Mouse (Mus musculus): Measurements from ENCODE around the gene Wnt8b.
"Not testable (repeated sequence)": the region's sequence is repeated elsewhere in the genome, so short reads cannot be mapped to it uniquely, and the experiment has no call there.

Wnt8b gene

DNA sequence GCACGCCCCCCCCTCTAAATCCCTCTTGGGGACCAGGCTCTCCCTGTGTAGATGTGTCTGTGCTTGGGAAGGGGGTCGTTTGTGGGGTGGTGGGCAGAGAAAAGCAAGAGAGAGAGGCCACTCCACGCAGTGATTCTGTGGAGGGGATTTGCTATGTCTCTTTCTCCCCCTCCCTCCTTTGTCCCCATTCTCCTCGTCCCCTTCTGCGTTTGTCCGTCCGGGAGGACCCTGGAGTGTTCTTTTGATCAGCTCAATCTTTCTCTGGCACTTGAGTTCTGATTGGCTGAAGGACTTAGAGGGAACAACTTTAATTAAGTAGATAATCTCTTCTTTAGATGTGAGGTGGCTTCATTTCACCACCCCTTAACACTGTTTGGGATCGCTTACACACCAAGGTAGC, at the start of gene Wnt8b:
Wnt8b (plus strand) TSS at position 345 of the 400 bp plus-strand sequence.
- no peak for DNase-seq (ENCODE audit: low spot score in 2 of 2)

GRCm38 (mm10) chr19:44445755-44446154, 47.5 kb upstream of the Wnt8b start:
- DNase-seq (ENCODE audit: low spot score in 2 of 2), result peak in 1 of 2 experiments; percentile 27

DNA sequence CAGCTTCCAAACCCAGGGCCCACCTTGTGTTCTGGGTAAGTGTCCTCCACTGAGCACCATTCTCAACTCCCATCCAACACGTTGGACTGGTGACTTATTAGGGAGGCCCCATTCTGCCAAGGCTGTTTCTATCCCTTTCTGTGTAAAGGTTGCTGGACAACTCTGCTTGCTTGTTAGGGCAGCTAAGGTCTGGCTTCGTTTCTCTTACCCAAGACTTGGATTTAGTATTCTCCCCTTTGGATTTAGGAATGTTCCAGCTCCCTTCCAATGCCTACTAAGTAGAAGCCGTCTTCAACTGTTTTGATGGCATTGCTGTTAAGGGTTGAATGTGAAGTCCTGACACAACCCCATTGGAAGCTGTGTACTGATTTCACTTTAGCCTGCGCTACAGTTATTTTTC, 45.3 kb upstream of the Wnt8b start:
- no peak for DNase-seq (ENCODE audit: low spot score in 2 of 2)

DNA sequence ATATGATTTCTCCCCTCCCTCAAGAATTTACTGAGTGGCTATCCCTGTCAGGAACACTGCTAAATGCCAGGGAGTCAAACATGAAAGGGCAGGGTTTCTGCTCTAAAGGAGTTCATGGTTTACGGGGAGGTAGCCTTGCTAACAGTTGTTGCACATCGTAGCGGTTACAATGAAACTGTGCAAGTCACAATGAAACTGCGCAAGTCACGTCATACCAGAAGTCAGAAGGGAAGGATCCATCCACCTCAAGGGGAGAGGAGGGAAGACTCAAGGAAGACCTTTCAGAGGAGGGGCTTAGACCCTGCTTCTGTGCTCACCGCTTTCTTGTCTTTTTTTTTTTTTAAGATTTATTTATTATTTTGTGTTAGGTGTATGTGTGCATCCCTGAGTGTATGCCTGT, 38.4 kb upstream of the Wnt8b start:
- DNase-seq (ENCODE audit: low spot score in 2 of 2), result no peak

- DNase-seq (ENCODE audit: low spot score in 2 of 2), result no peak
Measured at GRCm38 (mm10) chr19:44455356-44455755, 37.9 kb upstream of the Wnt8b start.

DNA sequence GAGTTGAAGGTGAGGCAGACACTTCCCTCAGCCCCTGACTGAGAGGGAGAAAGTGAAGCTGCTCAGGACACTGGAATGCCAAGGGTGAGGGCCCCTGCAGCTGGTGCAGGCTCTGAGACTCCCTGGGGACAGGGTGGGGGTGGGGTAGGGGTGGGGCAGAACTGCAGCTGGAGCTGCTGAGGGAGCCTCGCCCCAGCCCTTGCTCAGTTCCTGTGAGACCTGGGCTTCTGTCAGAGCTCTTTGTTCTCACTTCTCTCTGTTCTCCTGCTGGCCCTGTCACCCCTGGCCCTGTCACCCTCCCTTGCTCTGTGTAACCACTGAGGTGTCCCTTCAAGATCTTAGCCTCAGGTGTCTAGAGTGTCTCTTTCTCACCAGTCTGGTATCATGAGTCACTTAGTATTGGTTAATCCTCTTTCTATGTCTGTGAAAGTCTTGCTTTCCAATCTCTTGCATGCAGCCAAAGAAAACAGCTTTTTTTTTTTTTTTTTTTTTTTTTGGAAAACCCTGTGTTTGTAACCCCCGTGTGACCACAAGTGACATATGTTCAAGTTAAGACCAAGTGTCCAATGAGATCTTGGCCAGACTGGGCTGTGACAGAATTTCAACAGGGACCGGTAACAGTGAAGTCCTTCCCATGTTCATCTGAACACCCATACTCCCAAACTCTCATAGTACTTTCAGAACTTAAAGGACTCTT, 35.8 kb upstream of the Wnt8b start:
- DNase-seq (ENCODE audit: low spot score in 2 of 2), result no peak

DNA sequence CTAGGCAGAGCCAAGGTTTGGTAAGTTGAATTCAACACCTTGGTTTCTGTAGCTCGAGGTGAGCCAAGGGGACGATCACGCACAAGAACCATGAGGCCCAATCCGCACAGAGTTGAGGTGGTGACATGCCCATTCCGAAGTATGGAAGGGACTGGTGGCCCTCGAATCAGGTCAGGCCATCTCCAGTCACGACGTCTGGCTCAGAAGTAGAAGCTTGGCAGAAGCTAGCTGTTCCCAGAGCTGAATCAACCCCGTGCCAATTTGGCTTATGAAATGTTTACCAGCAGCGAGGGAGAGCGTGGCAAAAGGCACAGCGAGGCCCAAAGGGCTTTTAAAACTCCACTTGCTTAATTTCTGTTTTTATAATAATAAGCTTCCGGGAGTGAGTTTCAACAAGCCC, 34.6 kb upstream of the Wnt8b start:
- DNase-seq (ENCODE audit: low spot score in 2 of 2), result peak in 1 of 2 experiments; percentile 64

DNA sequence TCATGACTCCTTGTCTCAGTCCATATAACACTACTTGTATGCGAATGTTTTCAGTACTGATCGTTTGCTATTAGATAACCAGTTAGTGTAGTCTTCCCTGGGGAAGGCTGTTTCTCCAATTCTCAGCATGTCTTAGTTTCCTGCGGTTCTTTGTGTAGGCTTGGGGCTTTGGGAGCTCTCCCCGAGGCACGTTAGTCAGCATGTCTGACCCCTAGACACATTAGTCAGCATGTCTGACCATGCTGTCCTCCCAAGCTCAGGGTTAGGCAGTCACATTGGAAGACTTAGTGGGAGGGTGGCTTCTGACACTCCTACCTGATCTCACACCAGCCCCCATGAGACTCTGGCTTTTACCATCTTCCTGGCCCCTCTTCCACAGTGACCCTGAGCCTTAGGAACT, 32.8 kb upstream of the Wnt8b start:
- DNase-seq (ENCODE audit: low spot score in 2 of 2), result no peak

DNA sequence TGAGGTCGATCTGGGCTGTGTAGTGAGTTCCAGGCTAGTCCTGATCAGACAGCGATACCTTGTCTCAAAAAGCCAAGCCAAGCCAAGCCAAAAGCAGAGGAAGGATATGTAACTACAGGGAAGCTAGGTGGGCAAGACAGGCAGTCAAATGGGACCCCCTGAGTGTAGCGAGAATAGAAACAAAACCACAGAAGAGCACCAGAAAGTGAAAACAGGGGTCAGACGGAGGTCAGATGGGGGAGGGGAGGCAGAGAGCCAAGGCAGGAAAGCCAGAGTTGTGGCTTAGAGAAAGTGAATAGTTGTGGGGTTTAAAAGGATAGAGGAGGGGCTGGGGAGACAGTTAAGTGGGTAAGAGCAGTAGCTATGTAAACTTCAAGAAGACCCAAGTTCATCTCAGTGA, 31.8 kb upstream of the Wnt8b start:
- DNase-seq (ENCODE audit: low spot score in 2 of 2), result no peak

DNA sequence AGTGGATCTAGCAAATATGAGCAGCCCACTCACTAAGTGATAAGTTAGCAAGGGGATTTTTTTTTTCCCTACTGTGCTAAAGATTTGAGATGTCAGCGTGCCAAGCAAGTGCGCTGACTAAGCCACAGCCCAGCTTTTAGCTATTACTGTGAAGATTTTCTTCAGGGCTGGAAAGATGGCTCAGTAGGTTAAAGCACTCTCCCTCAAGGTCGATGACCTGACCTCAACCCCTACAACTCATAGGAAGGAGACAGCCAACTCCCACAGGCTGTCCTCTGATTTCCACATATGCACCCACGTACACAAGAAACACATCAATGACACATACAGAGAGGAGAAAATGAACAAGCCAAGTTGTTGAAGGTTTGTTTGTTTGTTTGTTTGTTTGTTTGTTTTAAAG, 31.1 kb upstream of the Wnt8b start:
- DNase-seq (ENCODE audit: low spot score in 2 of 2), result no peak

GRCm38 (mm10) chr19:44465960-44466525, 27.2 kb upstream of the Wnt8b start:
- not testable (repeated sequence) for DNase-seq (ENCODE audit: low spot score in 2 of 2)

- peak; percentile 53 to 76 for DNase-seq (ENCODE audit: low spot score in 2 of 2)
Measured at GRCm38 (mm10) chr19:44474158-44474557, 19.1 kb upstream of the Wnt8b start.

- peak in 1 of 2 experiments; percentile 13 for DNase-seq (ENCODE audit: low spot score in 2 of 2)
Measured at GRCm38 (mm10) chr19:44475268-44475667, 18.0 kb upstream of the Wnt8b start.

DNA sequence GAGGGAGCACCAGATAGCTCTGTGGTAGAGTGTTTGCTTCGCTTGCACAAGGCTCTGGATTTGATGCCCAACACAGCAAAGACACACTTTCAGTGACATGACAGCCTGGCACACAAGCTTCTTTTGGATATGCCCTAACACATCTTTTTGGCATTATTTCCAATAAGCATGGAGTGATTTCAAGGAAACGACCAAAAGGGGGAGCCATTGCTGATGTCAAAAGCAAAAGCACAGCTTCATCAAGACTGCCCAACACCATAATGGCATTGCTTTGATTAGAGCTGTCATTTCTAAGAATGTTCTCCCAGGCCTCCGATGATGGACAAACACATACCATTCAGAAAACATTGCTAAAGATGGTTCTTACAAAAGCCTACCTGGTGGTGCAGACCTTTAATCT, 16.7 kb upstream of the Wnt8b start:
- DNase-seq (ENCODE audit: low spot score in 2 of 2), result no peak

GRCm38 (mm10) chr19:44487266-44487665, 6.0 kb upstream of the Wnt8b start:
- peak in 1 of 2 experiments; percentile 26 for DNase-seq (ENCODE audit: low spot score in 2 of 2)

DNA sequence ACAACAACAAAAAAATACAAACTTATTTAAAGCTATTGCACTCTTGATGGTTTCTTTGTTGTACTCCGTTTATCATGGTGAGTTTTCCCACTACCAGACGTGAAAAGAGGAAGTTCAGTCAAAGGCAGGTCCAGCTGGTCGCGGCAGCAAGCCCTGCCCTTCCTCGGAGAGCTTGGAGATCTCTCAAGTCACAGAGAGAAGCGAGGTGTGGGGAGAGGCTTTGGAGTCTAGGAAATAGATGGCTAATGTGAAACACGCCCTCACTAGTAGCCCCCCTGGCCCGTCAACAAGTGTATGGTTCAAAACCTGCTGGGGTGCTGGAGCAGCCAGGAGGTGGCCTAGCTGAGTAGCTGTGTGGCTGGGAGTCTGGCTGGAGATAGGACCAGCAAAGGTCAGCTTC, 3.2 kb downstream of the Wnt8b start:
- no peak for DNase-seq (ENCODE audit: low spot score in 2 of 2)

DNA sequence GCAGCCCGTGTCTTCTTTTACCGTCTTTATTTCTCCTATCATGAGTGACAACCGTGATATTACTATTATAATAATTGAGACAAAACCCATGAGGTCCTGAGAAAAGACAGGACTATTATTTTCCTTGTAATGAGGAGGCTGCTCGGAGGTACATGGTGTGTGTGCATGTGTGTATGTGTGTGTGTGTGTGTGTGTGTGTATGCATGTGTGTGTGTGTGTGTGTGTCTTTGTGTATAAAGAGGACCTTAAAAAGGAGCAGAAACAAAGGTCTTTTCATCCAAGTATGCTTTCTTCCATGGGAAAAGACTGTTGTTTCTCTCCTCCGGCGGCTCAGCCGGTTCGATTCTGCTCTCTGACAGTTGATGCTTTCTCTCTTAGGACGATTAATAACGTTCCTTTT, 3.7 kb downstream of the Wnt8b start:
- no peak for DNase-seq (ENCODE audit: low spot score in 2 of 2)

DNA sequence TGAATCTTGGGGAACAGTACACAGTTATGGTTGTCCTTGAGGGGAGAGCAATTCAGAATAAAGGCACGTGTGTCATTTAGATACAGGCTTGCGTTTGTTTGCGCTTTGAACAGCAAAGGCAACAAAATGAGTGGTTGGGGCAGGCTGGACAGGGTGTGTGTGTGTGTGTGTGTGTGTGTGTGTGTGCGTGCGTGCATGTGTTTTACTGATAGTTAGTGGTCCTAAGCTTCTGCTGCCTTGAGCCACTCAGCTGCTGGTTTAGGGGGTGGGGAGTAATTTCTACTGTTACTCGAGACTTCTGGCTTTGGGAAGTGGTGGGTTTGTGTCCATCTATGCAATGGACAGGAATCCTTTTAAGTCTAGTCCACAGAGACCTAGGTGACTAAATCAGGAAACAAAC, 5.7 kb downstream of the Wnt8b start:
- no peak for DNase-seq (ENCODE audit: low spot score in 2 of 2)

DNA sequence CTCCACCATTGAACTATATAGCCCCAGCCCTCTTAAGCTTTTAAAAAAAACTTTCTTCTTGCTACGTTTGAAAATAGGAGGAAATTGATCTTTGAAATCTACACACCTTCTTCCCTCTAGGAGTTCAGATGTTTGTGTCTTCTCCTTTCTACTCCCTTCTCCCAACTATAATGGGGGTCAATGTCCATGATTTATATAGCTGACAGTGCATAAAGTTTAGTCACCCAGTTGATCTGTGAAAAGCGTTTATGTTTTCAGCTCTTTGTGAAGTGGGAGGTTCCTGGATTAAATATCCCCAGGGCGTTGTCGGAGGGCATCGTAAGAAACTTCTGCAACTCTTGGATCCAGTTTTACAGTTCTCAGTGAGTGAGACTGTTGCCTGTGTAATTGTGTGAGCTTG, 7.0 kb downstream of the Wnt8b start:
- DNase-seq (ENCODE audit: low spot score in 2 of 2), result no peak

GRCm38 (mm10) chr19:44501925-44502324, 8.7 kb downstream of the Wnt8b start:
- no peak for DNase-seq (ENCODE audit: low spot score in 2 of 2)

DNA sequence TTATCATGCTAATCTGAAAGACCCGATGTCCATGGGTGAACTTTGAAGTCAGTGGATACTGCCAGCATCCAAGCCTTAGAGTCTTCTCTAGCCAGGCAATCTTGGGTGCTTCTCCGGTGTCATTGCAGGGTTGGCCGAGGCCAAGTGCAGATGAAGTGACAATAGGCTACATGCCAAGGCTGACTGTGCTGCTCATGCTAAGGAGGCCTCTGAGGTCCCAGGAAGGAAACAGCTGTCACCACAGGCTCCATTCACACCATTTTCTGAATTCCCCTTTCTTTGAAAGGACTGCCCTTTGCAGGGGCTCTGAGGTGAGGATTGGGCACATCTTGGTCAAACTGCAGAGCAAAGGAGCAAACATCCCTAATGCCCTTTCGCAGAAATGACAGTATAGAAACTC, 9.5 kb downstream of the Wnt8b start:
- no peak for DNase-seq (ENCODE audit: low spot score in 2 of 2)

DNA sequence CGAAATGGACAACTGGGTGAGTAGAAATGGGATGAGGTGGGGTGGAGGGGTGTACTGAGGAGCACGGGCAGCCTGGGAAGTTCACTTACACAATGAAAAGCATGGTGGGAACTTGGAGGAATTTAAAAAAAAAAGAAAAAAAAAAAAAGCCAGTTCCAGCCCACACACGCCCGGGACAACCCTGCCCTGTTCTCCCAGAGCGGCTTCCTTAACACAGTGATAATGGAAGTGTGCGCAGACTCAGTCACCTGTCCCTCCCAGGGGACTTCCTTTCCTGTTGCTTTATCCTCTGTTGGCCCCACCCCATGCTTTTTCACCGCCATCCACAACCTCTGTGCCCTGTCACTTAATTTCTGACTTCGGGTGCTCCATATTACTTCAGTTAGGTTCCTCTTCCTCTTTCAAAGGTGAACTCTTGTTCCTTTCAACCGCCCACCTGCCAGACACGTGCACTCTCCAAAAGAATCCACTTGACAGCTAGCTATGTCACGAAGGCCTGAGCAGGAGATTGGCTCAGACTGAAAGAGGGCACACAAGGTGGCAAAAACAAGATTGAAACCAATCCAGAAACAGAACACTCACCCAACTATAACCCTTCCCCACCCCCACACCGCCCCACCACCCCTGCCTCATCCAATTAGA, 17.4 kb downstream of the Wnt8b start:
- no peak for DNase-seq (ENCODE audit: low spot score in 2 of 2)

Data from urinary bladder, postnatal 36 days (tissue).